ENCODE assay signal across 30 mouse cellular contexts in genomic region chr6:82383556-82383955, GRCm38 (mm10). TPM values are rescaled to one million over a fixed set of nuclear protein-coding genes. Genes with fewer than 3 reads are reported as not detected.
DNase-seq lines count a peak whose midpoint lies in the region; ATAC-seq and TF ChIP-seq lines count a peak whose summit lies in the region.
"Had no signal": no experiment of that assay in that cellular context is flagged by ENCODE, and none has a peak within 500 bp of the region (broad histone marks: within the 10 kb centered on the region; RNA-seq: fewer than 3 reads in every experiment).

No protein-coding gene starts in this region.

- H3K36me3 ChIP-seq in intestine, postnatal 0 days (ENCODE audit: control insufficient read depth, insufficient read depth): no peaks in the 10 kb centered on the region
- H3K36me3 ChIP-seq in intestine, embryonic 15.5 days: no peaks in the 10 kb centered on the region
- H3K36me3 ChIP-seq in midbrain, postnatal 0 days (ENCODE audit: insufficient read depth, low read length): no peaks in the 10 kb centered on the region
- no peaks in the 10 kb centered on the region for H3K36me3 ChIP-seq in midbrain, embryonic 16.5 days (ENCODE audit: control insufficient read depth, insufficient read depth, low read length)
- H3K36me3 ChIP-seq: embryonic facial prominence, embryonic 15.5 days; heart, embryonic 15.5 days; hindbrain, embryonic 10.5 days; limb, embryonic 12.5 days; liver, embryonic 13.5 days; neural tube, embryonic 13.5 days had no signal

- CTCF ChIA-PET in Patski (lab: Charles Lee): no interaction called here

- no peak for DNase-seq in midbrain, postnatal 0 days (ENCODE audit: low spot score)
- no peak for DNase-seq in Patski (ENCODE audit: low read depth, low spot score)
- no peak for DNase-seq in heart, postnatal 14 days
- DNase-seq in lung, adult 18-20 months: no peak
- no peak for DNase-seq in right cerebral cortex, postnatal 4 days
- DNase-seq: adrenal gland, postnatal 10 days; B cell, adult 2 months; cerebellum, adult 8-10 months; cerebellum, postnatal 36 days; gastrocnemius, adult 2 months; kidney, adult 11 months; layer of hippocampus, postnatal 36 days; liver, embryonic 13.5 days; lung, postnatal 4 days; midbrain, embryonic 14.5 days; retina, postnatal 1 day; right cerebral cortex, postnatal 25 days; thymus, adult 2 months had no signal

- TF ChIP-seq CTCF in intestine, postnatal 0 days (IDR thresholded peaks at IDR 0.05; ENCODE audit: low read depth): 0 out of 2 replicates have a peak, but pooled peaks have one; percentile 5
- peak; percentile 10; the same call in 1 of the 2 replicates for TF ChIP-seq CTCF in midbrain, postnatal 0 days (IDR thresholded peaks at IDR 0.05)
- TF ChIP-seq CTCF in Patski (IDR thresholded peaks at IDR 0.05): peak; percentile 34

- no peak overlapping the region for H3K4me3 ChIP-seq in intestine, postnatal 0 days (ENCODE audit: low read depth, low read length)
- no peak overlapping the region for H3K4me3 ChIP-seq in intestine, embryonic 15.5 days (replicated peaks)
- no peak overlapping the region for H3K4me3 ChIP-seq in midbrain, postnatal 0 days (ENCODE audit: low read depth, low read length)
- no peak overlapping the region for H3K4me3 ChIP-seq in midbrain, embryonic 16.5 days (ENCODE audit: low read depth, low read length)
- H3K4me3 ChIP-seq: embryonic facial prominence, embryonic 15.5 days; gastrocnemius, adult 2 months; heart, embryonic 15.5 days; hindbrain, embryonic 10.5 days; limb, embryonic 12.5 days; liver, embryonic 13.5 days; myocyte; neural tube, embryonic 13.5 days had no signal

- POLR2A ChIA-PET in Patski (lab: Charles Lee): no interaction called here

- ATAC-seq in intestine, postnatal 0 days: no peak
- ATAC-seq in intestine, embryonic 15.5 days: no peak
- ATAC-seq in midbrain, postnatal 0 days (ENCODE audit: low FRiP score): no peak
- no peak for ATAC-seq in midbrain, embryonic 16.5 days
- no peak for ATAC-seq in Patski
- ATAC-seq: forebrain, embryonic 14.5 days; hindbrain, postnatal 0 days had no signal

- 87% methylated on average over 5 of the region's 5 CpGs for WGBS in intestine, postnatal 0 days
- WGBS in intestine, embryonic 15.5 days: 88% methylated on average over 5 of the region's 5 CpGs
- WGBS in midbrain, postnatal 0 days: 94% methylated on average over 5 of the region's 5 CpGs
- WGBS in midbrain, embryonic 16.5 days: 91% methylated on average over 5 of the region's 5 CpGs

- no peak overlapping the region for H3K27ac ChIP-seq in intestine, postnatal 0 days (ENCODE audit: low read depth, low read length)
- H3K27ac ChIP-seq in intestine, embryonic 15.5 days: no peak overlapping the region
- no peak overlapping the region for H3K27ac ChIP-seq in midbrain, postnatal 0 days (ENCODE audit: low read depth, low read length)
- H3K27ac ChIP-seq in midbrain, embryonic 16.5 days (ENCODE audit: low read length): no peak overlapping the region
- H3K27ac ChIP-seq: embryonic facial prominence, embryonic 15.5 days; gastrocnemius, adult 2 months; heart, embryonic 15.5 days; hindbrain, embryonic 10.5 days; hindbrain, postnatal 0 days; limb, embryonic 12.5 days; liver, embryonic 13.5 days; neural tube, embryonic 13.5 days had no signal

- H3K4me1 ChIP-seq in intestine, postnatal 0 days (replicated peaks; ENCODE audit: control insufficient read depth, insufficient read depth, low read length): no peaks in the 10 kb centered on the region
- H3K4me1 ChIP-seq in intestine, embryonic 15.5 days (replicated peaks): no peaks in the 10 kb centered on the region
- no peaks in the 10 kb centered on the region for H3K4me1 ChIP-seq in midbrain, postnatal 0 days (ENCODE audit: insufficient read depth, low read length)
- H3K4me1 ChIP-seq in midbrain, embryonic 16.5 days (ENCODE audit: control insufficient read depth, insufficient read depth, low read length): no peaks in the 10 kb centered on the region
- H3K4me1 ChIP-seq: embryonic facial prominence, embryonic 15.5 days; heart, embryonic 15.5 days; hindbrain, embryonic 10.5 days; limb, embryonic 12.5 days; liver, embryonic 13.5 days; neural tube, embryonic 13.5 days had no signal

- H3K27me3 ChIP-seq in intestine, postnatal 0 days (replicated peaks; ENCODE audit: control insufficient read depth, insufficient read depth, low read length): no peaks in the 10 kb centered on the region
- H3K27me3 ChIP-seq in intestine, embryonic 15.5 days (replicated peaks): no peaks in the 10 kb centered on the region
- no peaks in the 10 kb centered on the region for H3K27me3 ChIP-seq in midbrain, postnatal 0 days (ENCODE audit: insufficient read depth, low read length)
- H3K27me3 ChIP-seq in midbrain, embryonic 16.5 days (ENCODE audit: control insufficient read depth, insufficient read depth, low read depth, low read length): no peaks in the 10 kb centered on the region
- H3K27me3 ChIP-seq in Patski: no peaks in the 10 kb centered on the region
- H3K27me3 ChIP-seq: embryonic facial prominence, embryonic 15.5 days; heart, embryonic 15.5 days; limb, embryonic 12.5 days; liver, embryonic 13.5 days; neural tube, embryonic 13.5 days had no signal

- H3K9me3 ChIP-seq in intestine, postnatal 0 days (ENCODE audit: control insufficient read depth): no peaks in the 10 kb centered on the region
- H3K9me3 ChIP-seq in intestine, embryonic 15.5 days: no peaks in the 10 kb centered on the region
- H3K9me3 ChIP-seq in midbrain, postnatal 0 days (ENCODE audit: low read length): no peaks in the 10 kb centered on the region
- H3K9me3 ChIP-seq in midbrain, embryonic 16.5 days (replicated peaks; ENCODE audit: control insufficient read depth, low read length, poor library complexity, severe bottlenecking): no peaks in the 10 kb centered on the region
- H3K9me3 ChIP-seq: embryonic facial prominence, embryonic 15.5 days; heart, embryonic 15.5 days; liver, embryonic 13.5 days; neural tube, embryonic 13.5 days had no signal

- in situ Hi-C loops in Patski (cut with MboI; ENCODE audit: low pct_unique_long_range_greater_than_20kb): loop anchor here (25.0 kb wide), 1 partner anchor 421 kb away; the partner anchor contains the start of gene Mrpl19

- no peak overlapping the region for H3K4me2 ChIP-seq in intestine, postnatal 0 days (replicated peaks; ENCODE audit: low read depth)
- no peak overlapping the region for H3K4me2 ChIP-seq in intestine, embryonic 15.5 days (replicated peaks)
- no peak overlapping the region for H3K4me2 ChIP-seq in midbrain, postnatal 0 days (ENCODE audit: low read depth, low read length, poor library complexity, severe bottlenecking)
- no peak overlapping the region for H3K4me2 ChIP-seq in midbrain, embryonic 16.5 days (ENCODE audit: low read length)
- H3K4me2 ChIP-seq: embryonic facial prominence, embryonic 15.5 days; heart, embryonic 15.5 days; limb, embryonic 12.5 days; liver, embryonic 13.5 days; neural tube, embryonic 13.5 days had no signal

- no peak overlapping the region for H3K9ac ChIP-seq in intestine, postnatal 0 days (ENCODE audit: low read depth, low read length)
- H3K9ac ChIP-seq in intestine, embryonic 15.5 days: no peak overlapping the region
- no peak overlapping the region for H3K9ac ChIP-seq in midbrain, postnatal 0 days (replicated peaks; ENCODE audit: low read length, poor library complexity, severe bottlenecking)
- H3K9ac ChIP-seq in midbrain, embryonic 16.5 days (ENCODE audit: low read depth, low read length): no peak overlapping the region
- H3K9ac ChIP-seq: embryonic facial prominence, embryonic 15.5 days; heart, embryonic 15.5 days; limb, embryonic 12.5 days; liver, embryonic 13.5 days; neural tube, embryonic 13.5 days had no signal

- intact Hi-C loops in heart, postnatal 14 days (cut with DNase I): no loop called here

RNA-seq across cellular contexts. Expression of gene Tacr1, which starts 18.6 kb away (rescaled TPM):
- polyA plus RNA-seq in intestine, postnatal 0 days (2015; fragmentation: Nextera tagmentation; extraction: Ambion mirVana): 0.87 and 0.99 TPM in 2 replicates
- 1.3 and 1.4 TPM in 2 replicates for polyA plus RNA-seq in intestine, embryonic 15.5 days (2015; fragmentation: Nextera tagmentation; extraction: Ambion mirVana)
- 8.3 TPM in 2 replicates for total RNA-seq in midbrain, postnatal 0 days (2014; rRNA removed)
- polyA plus RNA-seq in midbrain, postnatal 0 days (2015; fragmentation: Nextera tagmentation; extraction: Ambion mirVana): 3.0 and 3.1 TPM in 2 replicates
- polyA plus RNA-seq in midbrain, embryonic 16.5 days (2015; fragmentation: Nextera tagmentation; extraction: Ambion mirVana): 3.2 and 3.5 TPM in 2 replicates
- 0.22 TPM for polyA plus RNA-seq in Patski (2021)
- not detected for total RNA-seq in heart, postnatal 14 days (2021)
- total RNA-seq: gastrocnemius, adult 2 months; heart, adult 8-10 months had no signal
- polyA plus RNA-seq: liver, embryonic 13.5 days; myocyte had no signal
